Mouse (Mus musculus): ENCODE results near the gene Plch2. TPM values are rescaled to one million over a fixed set of nuclear protein-coding genes. Genes with fewer than 3 reads are reported as not detected.
"Not testable (repeated sequence)": the region's sequence is repeated elsewhere in the genome, so short reads cannot be mapped to it uniquely, and the experiment has no call there.

Gene Plch2
- polyA plus RNA-seq, 1 experiment from 2014 or later: 27.4 TPM

- H3K27me3 ChIP-seq (ENCODE audit: control insufficient read depth, insufficient read depth, low read length); H3K4me3 ChIP-seq (replicated peaks; ENCODE audit: low read length); H3K9ac ChIP-seq (ENCODE audit: low read length); ATAC-seq (ENCODE audit: insufficient read depth, low FRiP score); H3K27ac ChIP-seq (ENCODE audit: low read length); H3K4me2 ChIP-seq (ENCODE audit: low read depth, low read length); H3K9me3 ChIP-seq (replicated peaks; ENCODE audit: control insufficient read depth, low read length): not testable (repeated sequence)
- H3K4me1 ChIP-seq (ENCODE audit: control insufficient read depth, insufficient read depth, low read length): peaks cover 12% of the 10 kb centered on the region
- WGBS: 79% methylated on average over 10 of the region's 10 CpGs
- peaks cover 43% of the 10 kb centered on the region for H3K36me3 ChIP-seq (ENCODE audit: control insufficient read depth, insufficient read depth, low read length)
Observed at GRCm38 (mm10) chr4:155078808-155079207, 22.2 kb upstream of the Plch2 start.

- Histone ChIP-seq H3K36me3 (ENCODE audit: control insufficient read depth, insufficient read depth, low read length) (peaks cover 44% of the 10 kb centered on the region), H3K9me3 (replicated peaks; ENCODE audit: control insufficient read depth, low read length) (no peaks in the 10 kb centered on the region), H3K4me1 (ENCODE audit: control insufficient read depth, insufficient read depth, low read length) (peaks cover 5% of the 10 kb centered on the region; the same call in 1 of the 2 replicates), H3K9ac (ENCODE audit: low read length) (no peak overlapping the region), H3K4me2 (ENCODE audit: low read depth, low read length) (no peak overlapping the region), H3K27me3 (ENCODE audit: control insufficient read depth, insufficient read depth, low read length) (no peaks in the 10 kb centered on the region), H3K4me3 (replicated peaks; ENCODE audit: low read length) (no peak overlapping the region), H3K27ac (ENCODE audit: low read length) (no peak overlapping the region)
- no peak for ATAC-seq (ENCODE audit: insufficient read depth, low FRiP score)
- 52% methylated on average over 9 of the region's 9 CpGs for WGBS
Observed at GRCm38 (mm10) chr4:155076677-155077076, 20.1 kb upstream of the Plch2 start.

GRCm38 (mm10) chr4:155075813-155076212 lies 19.2 kb upstream of the Plch2 start:
- no peaks in the 10 kb centered on the region for H3K27me3 ChIP-seq (ENCODE audit: control insufficient read depth, insufficient read depth, low read length)
- H3K4me2 ChIP-seq (ENCODE audit: low read depth, low read length): no peak overlapping the region
- H3K9ac ChIP-seq (ENCODE audit: low read length): no peak overlapping the region
- ATAC-seq (ENCODE audit: insufficient read depth, low FRiP score): no peak
- H3K9me3 ChIP-seq (replicated peaks; ENCODE audit: control insufficient read depth, low read length): no peaks in the 10 kb centered on the region
- H3K27ac ChIP-seq (ENCODE audit: low read length): no peak overlapping the region
- peaks cover 5% of the 10 kb centered on the region; the same call in 1 of the 2 replicates for H3K4me1 ChIP-seq (ENCODE audit: control insufficient read depth, insufficient read depth, low read length)
- peaks cover 44% of the 10 kb centered on the region for H3K36me3 ChIP-seq (ENCODE audit: control insufficient read depth, insufficient read depth, low read length)
- no peak overlapping the region for H3K4me3 ChIP-seq (replicated peaks; ENCODE audit: low read length)
- 95% methylated on average over 2 of the region's 2 CpGs for WGBS

GRCm38 (mm10) chr4:155075137-155075536 lies 18.6 kb upstream of the Plch2 start:
- Histone ChIP-seq H3K9ac (ENCODE audit: low read length) (no peak overlapping the region), H3K4me1 (ENCODE audit: control insufficient read depth, insufficient read depth, low read length) (peaks cover 4% of the 10 kb centered on the region; the same call in 1 of the 2 replicates), H3K36me3 (ENCODE audit: control insufficient read depth, insufficient read depth, low read length) (peaks cover 47% of the 10 kb centered on the region), H3K9me3 (replicated peaks; ENCODE audit: control insufficient read depth, low read length) (no peaks in the 10 kb centered on the region), H3K27me3 (ENCODE audit: control insufficient read depth, insufficient read depth, low read length) (no peaks in the 10 kb centered on the region), H3K27ac (ENCODE audit: low read length) (no peak overlapping the region), H3K4me2 (ENCODE audit: low read depth, low read length) (no peak overlapping the region), H3K4me3 (replicated peaks; ENCODE audit: low read length) (no peak overlapping the region)
- no peak for ATAC-seq (ENCODE audit: insufficient read depth, low FRiP score)
- WGBS: 88% methylated on average over 9 of the region's 9 CpGs

- ATAC-seq (ENCODE audit: insufficient read depth, low FRiP score): no peak
- peaks cover 48% of the 10 kb centered on the region for H3K36me3 ChIP-seq (ENCODE audit: control insufficient read depth, insufficient read depth, low read length)
- no peaks in the 10 kb centered on the region for H3K27me3 ChIP-seq (ENCODE audit: control insufficient read depth, insufficient read depth, low read length)
- H3K4me3 ChIP-seq (replicated peaks; ENCODE audit: low read length): no peak overlapping the region
- H3K9ac ChIP-seq (ENCODE audit: low read length): no peak overlapping the region
- no peaks in the 10 kb centered on the region for H3K9me3 ChIP-seq (replicated peaks; ENCODE audit: control insufficient read depth, low read length)
- no peaks in the 10 kb centered on the region for H3K4me1 ChIP-seq (ENCODE audit: control insufficient read depth, insufficient read depth, low read length)
- no peak overlapping the region for H3K4me2 ChIP-seq (ENCODE audit: low read depth, low read length)
- no peak overlapping the region for H3K27ac ChIP-seq (ENCODE audit: low read length)
- WGBS: 81% methylated on average over 9 of the region's 9 CpGs
Observed at GRCm38 (mm10) chr4:155074418-155074817, 17.8 kb upstream of the Plch2 start.

- Histone ChIP-seq H3K4me1 (ENCODE audit: control insufficient read depth, insufficient read depth, low read length) (peaks cover 16% of the 10 kb centered on the region), H3K4me2 (ENCODE audit: low read depth, low read length) (no peak overlapping the region), H3K27me3 (ENCODE audit: control insufficient read depth, insufficient read depth, low read length) (no peaks in the 10 kb centered on the region), H3K9me3 (replicated peaks; ENCODE audit: control insufficient read depth, low read length) (no peaks in the 10 kb centered on the region), H3K27ac (ENCODE audit: low read length) (no peak overlapping the region), H3K36me3 (ENCODE audit: control insufficient read depth, insufficient read depth, low read length) (peaks cover 35% of the 10 kb centered on the region), H3K4me3 (replicated peaks; ENCODE audit: low read length) (no peak overlapping the region), H3K9ac (ENCODE audit: low read length) (no peak overlapping the region)
- ATAC-seq (ENCODE audit: insufficient read depth, low FRiP score): no peak
- 89% methylated on average over 5 of the region's 5 CpGs for WGBS
Observed at GRCm38 (mm10) chr4:155070921-155071320, 14.3 kb upstream of the Plch2 start.

GRCm38 (mm10) chr4:155070199-155070598 lies 13.6 kb upstream of the Plch2 start:
- Histone ChIP-seq H3K36me3 (ENCODE audit: control insufficient read depth, insufficient read depth, low read length) (peaks cover 29% of the 10 kb centered on the region), H3K27me3 (ENCODE audit: control insufficient read depth, insufficient read depth, low read length) (no peaks in the 10 kb centered on the region), H3K9ac (ENCODE audit: low read length) (no peak overlapping the region), H3K4me1 (ENCODE audit: control insufficient read depth, insufficient read depth, low read length) (peaks cover 20% of the 10 kb centered on the region), H3K4me3 (replicated peaks; ENCODE audit: low read length) (no peak overlapping the region), H3K27ac (ENCODE audit: low read length) (no peak overlapping the region), H3K4me2 (ENCODE audit: low read depth, low read length) (no peak overlapping the region), H3K9me3 (replicated peaks; ENCODE audit: control insufficient read depth, low read length) (no peaks in the 10 kb centered on the region)
- 89% methylated on average over 13 of the region's 13 CpGs for WGBS
- ATAC-seq (ENCODE audit: insufficient read depth, low FRiP score): no peak

GRCm38 (mm10) chr4:155069191-155069590 lies 12.6 kb upstream of the Plch2 start:
- Histone ChIP-seq H3K27me3 (ENCODE audit: control insufficient read depth, insufficient read depth, low read length) (no peaks in the 10 kb centered on the region), H3K27ac (ENCODE audit: low read length) (no peak overlapping the region), H3K4me2 (ENCODE audit: low read depth, low read length) (no peak overlapping the region), H3K36me3 (ENCODE audit: control insufficient read depth, insufficient read depth, low read length) (peaks cover 26% of the 10 kb centered on the region), H3K4me3 (replicated peaks; ENCODE audit: low read length) (no peak overlapping the region), H3K9ac (ENCODE audit: low read length) (no peak overlapping the region), H3K9me3 (replicated peaks; ENCODE audit: control insufficient read depth, low read length) (no peaks in the 10 kb centered on the region), H3K4me1 (ENCODE audit: control insufficient read depth, insufficient read depth, low read length) (peaks cover 20% of the 10 kb centered on the region)
- ATAC-seq (ENCODE audit: insufficient read depth, low FRiP score): no peak
- 85% methylated on average over 6 of the region's 6 CpGs for WGBS

GRCm38 (mm10) chr4:155068357-155068972 lies 11.9 kb upstream of the Plch2 start:
- ATAC-seq (ENCODE audit: insufficient read depth, low FRiP score): no peak
- H3K36me3 ChIP-seq (ENCODE audit: control insufficient read depth, insufficient read depth, low read length): peaks cover 19% of the 10 kb centered on the region
- 91% methylated on average over 20 of the region's 20 CpGs for WGBS
- no peaks in the 10 kb centered on the region for H3K9me3 ChIP-seq (replicated peaks; ENCODE audit: control insufficient read depth, low read length)
- no peak overlapping the region for H3K4me3 ChIP-seq (replicated peaks; ENCODE audit: low read length)
- no peaks in the 10 kb centered on the region for H3K27me3 ChIP-seq (ENCODE audit: control insufficient read depth, insufficient read depth, low read length)
- peak overlapping the region; percentile 89; the same call in 1 of the 2 replicates for H3K4me2 ChIP-seq (ENCODE audit: low read depth, low read length)
- peak overlapping the region; percentile 90; the same call in 1 of the 2 replicates for H3K9ac ChIP-seq (ENCODE audit: low read length)
- peaks cover 20% of the 10 kb centered on the region for H3K4me1 ChIP-seq (ENCODE audit: control insufficient read depth, insufficient read depth, low read length)
- no peak overlapping the region for H3K27ac ChIP-seq (ENCODE audit: low read length)

Data from stomach, embryonic 16.5 days (tissue).